Mouse (Mus musculus): ENCODE measurements at regions not wholly inside any gene's neighbourhood (a gene's known extent, or its start where the extent isn't known, plus 50 kb on each side); places are given as distances from the start of the nearest gene placed in this dataset.

GRCm38 (mm10) chr16:9084581-9084980, 254.7 kb downstream of the 1810013L24Rik start:
- no peaks in the 10 kb centered on the region for H3K36me3 ChIP-seq (ENCODE audit: control insufficient read depth, insufficient read depth)
- H3K4me2 ChIP-seq (ENCODE audit: low read depth), result no peak overlapping the region
- no peak overlapping the region for H3ac ChIP-seq (ENCODE audit: control insufficient read depth, insufficient read length)
- TF ChIP-seq USF1 (IDR thresholded peaks at IDR 0.05; ENCODE audit: low read depth) (no peak), TCF3 (IDR thresholded peaks at IDR 0.05; ENCODE audit: insufficient read length, low read depth) (no peak), MYOD1 (IDR thresholded peaks at IDR 0.05; ENCODE audit: control insufficient read depth in 1 of 3, insufficient read length in 2 of 3, low read depth in 2 of 3) (no peak), MAX (IDR thresholded peaks at IDR 0.05; ENCODE audit: low read depth) (no peak), MYOG (IDR thresholded peaks at IDR 0.05; ENCODE audit: control insufficient read depth in 1 of 3, insufficient read depth in 1 of 3, insufficient read length in 2 of 3, low read depth in 2 of 3) (no peak), POLR2AphosphoS2 (IDR thresholded peaks at IDR 0.05; ENCODE audit: insufficient read length, low read depth) (no peak), REST (IDR thresholded peaks at IDR 0.05; ENCODE audit: insufficient read depth, insufficient read length) (no peak), POLR2A (IDR thresholded peaks at IDR 0.05; ENCODE audit: insufficient read length, low read depth) (no peak), SRF (IDR thresholded peaks at IDR 0.05; ENCODE audit: control insufficient read depth, insufficient read length, low read depth) (no peak), E2F4 (IDR thresholded peaks at IDR 0.05; ENCODE audit: insufficient read depth) (no peak), TCF12 (IDR thresholded peaks at IDR 0.05; ENCODE audit: insufficient read depth, poor library complexity, severe bottlenecking) (no peak), CEBPB (IDR thresholded peaks at IDR 0.05; ENCODE audit: insufficient read depth, poor library complexity, severe bottlenecking) (no peak)
- no peaks in the 10 kb centered on the region for H3K79me2 ChIP-seq (ENCODE audit: control insufficient read depth, insufficient read depth)
- no peak overlapping the region for H3K4me3 ChIP-seq
- H3K27me3 ChIP-seq (ENCODE audit: control insufficient read depth, insufficient read depth, insufficient read length), result no peaks in the 10 kb centered on the region

GRCm38 (mm10) chr16:9085133-9085532, 255.2 kb downstream of the 1810013L24Rik start:
- Histone ChIP-seq H3K79me2 (ENCODE audit: control insufficient read depth, insufficient read depth) (no peaks in the 10 kb centered on the region), H3K4me2 (ENCODE audit: low read depth) (no peak overlapping the region), H3K36me3 (ENCODE audit: control insufficient read depth, insufficient read depth) (no peaks in the 10 kb centered on the region), H3K4me3 (no peak overlapping the region), H3K27me3 (ENCODE audit: control insufficient read depth, insufficient read depth, insufficient read length) (no peaks in the 10 kb centered on the region), H3ac (ENCODE audit: control insufficient read depth, insufficient read length) (no peak overlapping the region)
- TF ChIP-seq POLR2A (IDR thresholded peaks at IDR 0.05; ENCODE audit: insufficient read length, low read depth), result no peak
- TF ChIP-seq E2F4 (IDR thresholded peaks at IDR 0.05; ENCODE audit: insufficient read depth), result no peak

GRCm38 (mm10) chr16:9085977-9086376, 256.1 kb downstream of the 1810013L24Rik start:
- no peak overlapping the region for H3K4me2 ChIP-seq (ENCODE audit: low read depth)

GRCm38 (mm10) chr16:9091790-9092189, 261.9 kb downstream of the 1810013L24Rik start:
- no peaks in the 10 kb centered on the region for H3K27me3 ChIP-seq (ENCODE audit: control insufficient read depth, insufficient read depth, insufficient read length)
- no peak for TF ChIP-seq TCF3 (IDR thresholded peaks at IDR 0.05; ENCODE audit: insufficient read length, low read depth)
- no peak for TF ChIP-seq MAX (IDR thresholded peaks at IDR 0.05; ENCODE audit: low read depth)
- TF ChIP-seq TCF12 (IDR thresholded peaks at IDR 0.05; ENCODE audit: insufficient read depth, poor library complexity, severe bottlenecking), result no peak
- no peak for TF ChIP-seq SRF (IDR thresholded peaks at IDR 0.05; ENCODE audit: control insufficient read depth, insufficient read length, low read depth)
- no peak for TF ChIP-seq CEBPB (IDR thresholded peaks at IDR 0.05; ENCODE audit: insufficient read depth, poor library complexity, severe bottlenecking)
- TF ChIP-seq POLR2A (IDR thresholded peaks at IDR 0.05; ENCODE audit: insufficient read length, low read depth), result no peak
- no peak for TF ChIP-seq POLR2AphosphoS2 (IDR thresholded peaks at IDR 0.05; ENCODE audit: insufficient read length, low read depth)
- TF ChIP-seq E2F4 (IDR thresholded peaks at IDR 0.05; ENCODE audit: insufficient read depth), result no peak
- TF ChIP-seq USF1 (IDR thresholded peaks at IDR 0.05; ENCODE audit: low read depth), result no peak
- TF ChIP-seq MYOG (IDR thresholded peaks at IDR 0.05; ENCODE audit: control insufficient read depth in 1 of 3, insufficient read depth in 1 of 3, insufficient read length in 2 of 3, low read depth in 2 of 3), result no peak
- no peak overlapping the region for H3K4me3 ChIP-seq
- H3K4me2 ChIP-seq (ENCODE audit: low read depth), result no peak overlapping the region
- no peaks in the 10 kb centered on the region for H3K36me3 ChIP-seq (ENCODE audit: control insufficient read depth, insufficient read depth)
- no peaks in the 10 kb centered on the region for H3K79me2 ChIP-seq (ENCODE audit: control insufficient read depth, insufficient read depth)
- H3ac ChIP-seq (ENCODE audit: control insufficient read depth, insufficient read length), result no peak overlapping the region

More at GRCm38 (mm10) chr16:9085977-9086376, 256.1 kb downstream of the 1810013L24Rik start:
- Histone ChIP-seq H3K27me3 (ENCODE audit: control insufficient read depth, insufficient read depth, insufficient read length) (no peaks in the 10 kb centered on the region), H3K4me3 (no peak overlapping the region), H3ac (ENCODE audit: control insufficient read depth, insufficient read length) (no peak overlapping the region), H3K36me3 (ENCODE audit: control insufficient read depth, insufficient read depth) (no peaks in the 10 kb centered on the region), H3K79me2 (ENCODE audit: control insufficient read depth, insufficient read depth) (no peaks in the 10 kb centered on the region)
- no peak for TF ChIP-seq POLR2A (IDR thresholded peaks at IDR 0.05; ENCODE audit: insufficient read length, low read depth)
- no peak for TF ChIP-seq REST (IDR thresholded peaks at IDR 0.05; ENCODE audit: insufficient read depth, insufficient read length)
- no peak for TF ChIP-seq TCF12 (IDR thresholded peaks at IDR 0.05; ENCODE audit: insufficient read depth, poor library complexity, severe bottlenecking)
- TF ChIP-seq MAX (IDR thresholded peaks at IDR 0.05; ENCODE audit: low read depth), result no peak
- TF ChIP-seq SRF (IDR thresholded peaks at IDR 0.05; ENCODE audit: control insufficient read depth, insufficient read length, low read depth), result no peak
- no peak for TF ChIP-seq CEBPB (IDR thresholded peaks at IDR 0.05; ENCODE audit: insufficient read depth, poor library complexity, severe bottlenecking)
- no peak for TF ChIP-seq TCF3 (IDR thresholded peaks at IDR 0.05; ENCODE audit: insufficient read length, low read depth)
- TF ChIP-seq USF1 (IDR thresholded peaks at IDR 0.05; ENCODE audit: low read depth), result no peak
- no peak for TF ChIP-seq MYOG (IDR thresholded peaks at IDR 0.05; ENCODE audit: control insufficient read depth in 1 of 3, insufficient read depth in 1 of 3, insufficient read length in 2 of 3, low read depth in 2 of 3)
- TF ChIP-seq E2F4 (IDR thresholded peaks at IDR 0.05; ENCODE audit: insufficient read depth), result no peak
- no peak for TF ChIP-seq MYOD1 (IDR thresholded peaks at IDR 0.05; ENCODE audit: control insufficient read depth in 1 of 3, insufficient read length in 2 of 3, low read depth in 2 of 3)
- no peak for TF ChIP-seq POLR2AphosphoS2 (IDR thresholded peaks at IDR 0.05; ENCODE audit: insufficient read length, low read depth)

- Histone ChIP-seq H3K4me3 (no peak overlapping the region), H3K36me3 (ENCODE audit: control insufficient read depth, insufficient read depth) (no peaks in the 10 kb centered on the region), H3K4me2 (ENCODE audit: low read depth) (no peak overlapping the region), H3K79me2 (ENCODE audit: control insufficient read depth, insufficient read depth) (no peaks in the 10 kb centered on the region), H3ac (ENCODE audit: control insufficient read depth, insufficient read length) (no peak overlapping the region), H3K27me3 (ENCODE audit: control insufficient read depth, insufficient read depth, insufficient read length) (no peaks in the 10 kb centered on the region)
- TF ChIP-seq CEBPB (IDR thresholded peaks at IDR 0.05; ENCODE audit: insufficient read depth, poor library complexity, severe bottlenecking) (no peak), MAX (IDR thresholded peaks at IDR 0.05; ENCODE audit: low read depth) (no peak), MYOD1 (IDR thresholded peaks at IDR 0.05; ENCODE audit: control insufficient read depth in 1 of 3, insufficient read length in 2 of 3, low read depth in 2 of 3) (no peak), MYOG (IDR thresholded peaks at IDR 0.05; ENCODE audit: control insufficient read depth in 1 of 3, insufficient read depth in 1 of 3, insufficient read length in 2 of 3, low read depth in 2 of 3) (no peak), TCF12 (IDR thresholded peaks at IDR 0.05; ENCODE audit: insufficient read depth, poor library complexity, severe bottlenecking) (no peak), TCF3 (IDR thresholded peaks at IDR 0.05; ENCODE audit: insufficient read length, low read depth) (no peak), USF1 (IDR thresholded peaks at IDR 0.05; ENCODE audit: low read depth) (no peak), REST (IDR thresholded peaks at IDR 0.05; ENCODE audit: insufficient read depth, insufficient read length) (no peak), POLR2A (IDR thresholded peaks at IDR 0.05; ENCODE audit: insufficient read length, low read depth) (no peak), E2F4 (IDR thresholded peaks at IDR 0.05; ENCODE audit: insufficient read depth) (no peak), POLR2AphosphoS2 (IDR thresholded peaks at IDR 0.05; ENCODE audit: insufficient read length, low read depth) (no peak)
Observed at GRCm38 (mm10) chr16:9092191-9092848, 262.4 kb downstream of the 1810013L24Rik start.

All from myocyte (in vitro differentiated cells).